14 mouse cellular contexts compared by ENCODE assay signal in the genomic region with DNA sequence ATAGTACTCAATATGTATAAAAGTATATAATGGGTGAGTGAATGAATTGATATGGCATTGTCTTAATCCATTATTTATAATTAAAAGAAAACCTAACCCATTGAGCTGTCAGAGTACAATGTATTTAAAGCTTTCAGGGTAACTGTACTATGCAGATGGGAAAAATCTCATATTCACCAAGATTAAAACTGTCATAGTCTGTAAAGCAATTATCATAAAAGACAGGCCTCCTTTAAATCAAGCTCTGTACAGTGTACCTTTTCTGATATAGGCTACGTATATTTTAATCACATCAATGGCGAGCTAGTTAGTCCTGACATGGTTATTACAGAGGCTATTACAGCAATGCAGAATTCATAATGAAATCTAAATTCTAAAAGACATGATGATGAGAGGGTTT.
"Had no signal": no experiment of that assay in that cellular context is flagged by ENCODE, and none has a peak within 500 bp of the region (broad histone marks: within the 10 kb centered on the region; RNA-seq: fewer than 3 reads in every experiment).

No protein-coding gene starts in this region.

- H3K9me3 ChIP-seq: limb, embryonic 10.5 days; liver, embryonic 15.5 days had no signal

- H3K4me3 ChIP-seq: left cerebral cortex, adult 2 months; limb, embryonic 10.5 days; liver, embryonic 15.5 days had no signal

- DNase-seq: kidney, adult 8-10 months; kidney, postnatal 25 days; lung, adult 2 months; lung, postnatal 36 days; right cerebral cortex, postnatal 4 days; spleen, adult 18-20 months; thymus, adult 2 months; thymus, postnatal 25 days had no signal

- H3K4me1 ChIP-seq: limb, embryonic 10.5 days; liver, embryonic 15.5 days had no signal

- H3K4me2 ChIP-seq: liver, embryonic 11.5 days; liver, embryonic 15.5 days had no signal

- H3K9ac ChIP-seq: liver, embryonic 15.5 days had no signal

- H3K27me3 ChIP-seq: liver, embryonic 15.5 days had no signal

- H3K36me3 ChIP-seq: limb, embryonic 10.5 days; liver, embryonic 15.5 days had no signal

- H3K27ac ChIP-seq: left cerebral cortex, adult 2 months; limb, embryonic 10.5 days; liver, embryonic 15.5 days had no signal

- ATAC-seq: intestine, postnatal 0 days; lung, postnatal 0 days had no signal
